In genomic region chr2:16172086-16172485, GRCm38 (mm10) we compare ENCODE assay signal across 19 mouse cellular contexts.
"Had no signal": no experiment of that assay in that cellular context is flagged by ENCODE, and none has a peak within 500 bp of the region (broad histone marks: within the 10 kb centered on the region; RNA-seq: fewer than 3 reads in every experiment).

No protein-coding gene starts in this region.

- H3K27ac ChIP-seq: liver, embryonic 13.5 days; liver, embryonic 15.5 days; lung, embryonic 15.5 days; macrophage; midbrain, embryonic 12.5 days; midbrain, embryonic 15.5 days; neural tube, embryonic 12.5 days had no signal

- H3K27me3 ChIP-seq: liver, embryonic 13.5 days; liver, embryonic 15.5 days; lung, embryonic 15.5 days; megakaryocyte, embryonic 14.5 days; midbrain, embryonic 12.5 days; midbrain, embryonic 15.5 days; neural tube, embryonic 12.5 days had no signal

- H3K4me1 ChIP-seq: liver, embryonic 13.5 days; liver, embryonic 15.5 days; lung, embryonic 15.5 days; megakaryocyte, embryonic 14.5 days; midbrain, embryonic 12.5 days; midbrain, embryonic 15.5 days; neural tube, embryonic 12.5 days had no signal

- H3K36me3 ChIP-seq: liver, embryonic 13.5 days; liver, embryonic 15.5 days; lung, embryonic 15.5 days; midbrain, embryonic 12.5 days; midbrain, embryonic 15.5 days; neural tube, embryonic 12.5 days had no signal

- H3K9ac ChIP-seq: liver, embryonic 13.5 days; liver, embryonic 15.5 days; liver, postnatal 0 days; lung, embryonic 15.5 days; midbrain, embryonic 12.5 days; midbrain, embryonic 15.5 days; neural tube, embryonic 12.5 days had no signal

- H3K9me3 ChIP-seq: liver, embryonic 13.5 days; liver, embryonic 15.5 days; lung, embryonic 15.5 days; megakaryocyte, embryonic 14.5 days; midbrain, embryonic 12.5 days; midbrain, embryonic 15.5 days; neural tube, embryonic 12.5 days had no signal

- DNase-seq: liver, embryonic 13.5 days; liver, postnatal 0 days; lung, adult 2 months; lung, postnatal 14 days; lung, postnatal 36 days; right cerebral cortex, postnatal 25 days; right cerebral cortex, postnatal 4 days; spleen, adult 18-20 months; thymus, adult 18-20 months; thymus, postnatal 14 days; thymus, postnatal 36 days had no signal

- H3K4me3 ChIP-seq: liver, embryonic 13.5 days; liver, embryonic 15.5 days; lung, embryonic 15.5 days; megakaryocyte, embryonic 14.5 days; midbrain, embryonic 12.5 days; midbrain, embryonic 15.5 days; neural tube, embryonic 12.5 days had no signal

- ATAC-seq: liver, postnatal 0 days; lung, postnatal 0 days; midbrain, embryonic 15.5 days had no signal

- H3K4me2 ChIP-seq: liver, embryonic 13.5 days; liver, embryonic 15.5 days; lung, embryonic 15.5 days; midbrain, embryonic 12.5 days; midbrain, embryonic 15.5 days; neural tube, embryonic 12.5 days had no signal
